Mouse (Mus musculus) neural tube, embryonic 13.5 days (tissue): ENCODE results near the gene Pdzrn3. TPM values are rescaled to one million over a fixed set of nuclear protein-coding genes. Genes with fewer than 3 reads are reported as not detected.

ENCODE experiments used
- ATAC-seq: fragments of 200-750 bp; cut with Nextera tagmentation; 2 replicates; pipeline ENCODE4 v1.8.0; 2017; ENCODE audit warnings: low read depth, mild to moderate bottlenecking, moderate TSS enrichment, moderate library complexity
- H3K27ac ChIP-seq: fragments of 300-500 bp; sonication (generic); replicated peaks from 2 replicates; pipeline ENCODE4 v1.5.1; 2015; ENCODE audit warnings: moderate library complexity, mild to moderate bottlenecking, inconsistent platforms
- H3K27me3 ChIP-seq: fragments of 300-500 bp; sonication (generic); 2 replicates; pipeline ENCODE4 v1.6.1; 2015; ENCODE audit warnings: mild to moderate bottlenecking, inconsistent platforms
- H3K36me3 ChIP-seq: fragments of 300-500 bp; sonication (generic); 2 replicates; pipeline ENCODE4 v1.6.1; 2015; ENCODE audit warnings: mild to moderate bottlenecking, inconsistent platforms
- H3K4me1 ChIP-seq: fragments of 300-500 bp; sonication (generic); replicated peaks from 2 replicates; pipeline ENCODE4 v1.6.1; 2015; ENCODE audit warnings: inconsistent platforms
- H3K4me2 ChIP-seq: fragments of 300-500 bp; sonication (generic); 2 replicates; pipeline ENCODE4 v1.6.1; 2015; ENCODE audit warnings: inconsistent platforms, mild to moderate bottlenecking, moderate library complexity
- H3K4me3 ChIP-seq: fragments of 300-500 bp; sonication (generic); 2 replicates; pipeline ENCODE4 v1.5.1; 2015; ENCODE audit warnings: mild to moderate bottlenecking, inconsistent platforms
- H3K9ac ChIP-seq: fragments of 300-500 bp; sonication (generic); 2 replicates; pipeline ENCODE4 v1.6.1; 2015; ENCODE audit warnings: moderate library complexity, mild to moderate bottlenecking, inconsistent platforms
- H3K9me3 ChIP-seq: fragments of 300-500 bp; sonication (generic); 2 replicates; pipeline ENCODE4 v1.6.1; 2016; ENCODE audit warnings: inconsistent platforms
- WGBS: fragments of 180-500 bp; shearing (Covaris S2); methylation state at CpG from one replicate; pipeline ENCODE4 v1.1.7; 2015; 5-methylcytosine and 5-hydroxymethylcytosine counted together
- polyA plus RNA-seq: library from polyadenylated mRNA; unstranded; fragments of >200 nt; fragmentation: Nextera tagmentation; extraction: Ambion mirVana; gene quantifications from 2 replicates; pipeline ENCODE4 v1.2.1, GENCODE M21; 2015

The Pdzrn3 gene
- polyA plus RNA-seq, 1 experiment from 2014 or later = 25.5 TPM

DNA sequence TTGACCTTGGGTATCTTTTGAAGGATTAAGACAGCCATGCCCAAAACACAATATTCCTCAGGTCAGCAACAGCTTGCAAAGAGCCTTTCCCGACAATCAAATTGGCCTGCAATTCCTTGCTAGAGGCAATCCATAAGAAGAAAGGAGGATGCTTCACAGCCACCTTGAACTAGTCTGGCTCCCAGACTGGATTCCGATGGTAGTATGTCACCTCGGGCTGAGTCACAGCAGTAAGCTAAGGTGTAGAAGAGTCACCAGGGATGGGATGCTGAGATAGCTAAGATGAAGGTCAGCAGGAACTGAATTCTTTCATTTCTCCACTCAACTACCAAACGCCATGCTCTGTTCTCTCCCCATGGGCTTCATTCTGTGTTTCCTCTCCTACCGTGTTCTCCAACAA lies 13.8 kb downstream of the Pdzrn3 start:
- Histone ChIP-seq H3K27ac (no peak overlapping the region), H3K9me3 (no peaks in the 10 kb centered on the region), H3K4me3 (no peak overlapping the region), H3K27me3 (no peaks in the 10 kb centered on the region), H3K9ac (no peak overlapping the region), H3K36me3 (no peaks in the 10 kb centered on the region), H3K4me2 (no peak overlapping the region), H3K4me1 (peaks cover 30% of the 10 kb centered on the region)
- WGBS = 87% methylated on average over 5 of the region's 5 CpGs
- no peak for ATAC-seq

DNA sequence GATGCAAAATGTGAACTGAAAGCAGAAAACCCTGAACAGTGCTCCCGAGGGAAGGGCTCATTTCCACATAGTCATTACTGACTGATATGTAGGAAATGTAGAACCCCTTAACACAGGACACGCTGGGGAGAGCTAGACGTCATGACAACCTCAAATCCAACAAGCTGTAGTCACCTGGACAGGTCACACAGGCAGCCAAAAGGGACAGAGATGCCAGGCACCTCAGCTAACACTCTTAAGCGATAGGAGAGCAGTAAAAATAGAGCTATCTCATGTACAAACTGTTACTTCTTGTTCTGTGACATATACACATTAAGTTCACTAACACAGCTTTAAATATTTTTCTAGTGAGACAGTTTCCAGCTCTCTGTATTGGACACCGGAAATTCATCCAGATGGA lies 15.0 kb downstream of the Pdzrn3 start:
- H3K36me3 ChIP-seq = no peaks in the 10 kb centered on the region
- no peak overlapping the region for H3K4me3 ChIP-seq
- H3K4me1 ChIP-seq = peaks cover 29% of the 10 kb centered on the region
- no peak for ATAC-seq
- no peak overlapping the region for H3K9ac ChIP-seq
- no peaks in the 10 kb centered on the region for H3K27me3 ChIP-seq
- 78% methylated on average over 5 of the region's 5 CpGs for WGBS
- no peak overlapping the region for H3K4me2 ChIP-seq
- no peak overlapping the region for H3K27ac ChIP-seq
- H3K9me3 ChIP-seq = no peaks in the 10 kb centered on the region

DNA sequence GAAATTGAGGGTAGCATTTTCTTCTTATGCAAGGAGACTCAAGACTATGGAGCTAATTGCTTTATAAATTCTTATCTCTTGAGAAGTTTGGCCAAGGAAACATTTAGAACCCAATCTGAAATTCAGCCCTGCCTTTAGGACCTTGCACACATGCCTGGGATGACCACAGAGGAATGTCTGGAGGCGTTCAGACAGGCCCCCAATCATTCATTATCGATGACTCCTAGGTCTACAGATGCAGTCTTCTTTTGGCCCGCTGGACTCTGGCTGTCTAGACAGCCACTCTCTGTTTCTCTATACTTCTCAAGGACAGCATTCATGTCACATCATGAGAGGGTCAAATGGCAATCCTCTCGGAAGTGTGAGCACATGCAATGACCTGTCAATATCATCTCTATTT lies 15.4 kb downstream of the Pdzrn3 start:
- Histone ChIP-seq H3K9ac (no peak overlapping the region), H3K27me3 (no peaks in the 10 kb centered on the region), H3K9me3 (no peaks in the 10 kb centered on the region), H3K4me2 (no peak overlapping the region), H3K4me1 (peaks cover 25% of the 10 kb centered on the region), H3K4me3 (no peak overlapping the region), H3K27ac (no peak overlapping the region), H3K36me3 (no peaks in the 10 kb centered on the region)
- 61% methylated on average over 4 of the region's 4 CpGs for WGBS
- no peak for ATAC-seq

DNA sequence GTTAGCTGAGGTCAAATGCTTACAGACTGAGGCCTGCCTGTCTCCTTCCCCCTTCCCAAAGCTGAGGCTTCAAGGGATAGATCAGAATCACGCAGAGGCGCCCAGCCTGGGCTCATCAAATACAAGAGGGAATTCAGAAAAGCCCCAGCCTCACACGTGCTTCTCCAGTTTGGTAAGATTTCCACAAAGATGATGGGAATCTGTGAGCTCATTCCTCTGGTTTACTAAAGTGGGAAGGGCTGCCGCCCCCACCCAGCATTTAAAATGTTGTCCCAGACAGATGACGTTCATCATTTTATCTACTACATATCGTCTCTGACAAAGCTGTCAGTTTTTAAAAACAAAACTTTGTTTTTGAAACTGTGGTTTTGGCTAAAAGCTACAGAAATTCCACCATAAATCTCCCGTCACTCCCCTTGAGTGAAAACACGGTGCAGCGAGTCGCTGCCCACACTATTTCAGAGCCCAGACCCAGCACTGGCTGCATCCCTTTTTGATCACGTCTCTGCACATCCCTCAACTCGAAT lies 17.4 kb downstream of the Pdzrn3 start:
- no peaks in the 10 kb centered on the region for H3K36me3 ChIP-seq
- 66% methylated on average over 12 of the region's 12 CpGs for WGBS
- peaks cover 14% of the 10 kb centered on the region; the same call in 1 of the 2 replicates for H3K4me1 ChIP-seq
- ATAC-seq = no peak
- no peak overlapping the region for H3K9ac ChIP-seq
- no peak overlapping the region for H3K27ac ChIP-seq
- no peaks in the 10 kb centered on the region for H3K9me3 ChIP-seq
- H3K4me2 ChIP-seq = no peak overlapping the region
- H3K27me3 ChIP-seq = no peaks in the 10 kb centered on the region
- no peak overlapping the region for H3K4me3 ChIP-seq

DNA sequence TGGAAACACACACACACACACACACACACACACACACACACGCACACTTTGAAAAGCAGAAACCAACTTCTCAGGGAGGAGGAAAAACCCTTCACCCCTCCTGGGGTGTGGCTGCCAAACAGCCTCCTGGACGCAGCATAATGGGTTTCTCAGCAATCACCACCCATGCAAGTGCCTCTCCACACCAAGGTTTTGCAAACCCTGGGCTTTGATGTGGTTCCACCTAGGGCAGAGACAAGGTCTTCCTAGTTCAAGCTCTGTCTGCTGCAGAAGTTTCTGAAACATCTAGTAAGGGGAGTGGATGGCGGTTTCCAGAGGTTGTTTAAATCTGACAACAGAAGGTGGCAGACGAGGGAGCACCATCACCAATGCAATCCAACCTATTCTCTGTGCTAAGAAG lies 18.1 kb downstream of the Pdzrn3 start:
- H3K4me3 ChIP-seq = no peak overlapping the region
- H3K36me3 ChIP-seq = no peaks in the 10 kb centered on the region
- no peaks in the 10 kb centered on the region for H3K9me3 ChIP-seq
- H3K4me1 ChIP-seq = peaks cover 19% of the 10 kb centered on the region
- WGBS = 66% methylated on average over 4 of the region's 4 CpGs
- H3K27ac ChIP-seq = no peak overlapping the region
- no peak overlapping the region for H3K4me2 ChIP-seq
- no peak overlapping the region for H3K9ac ChIP-seq
- no peaks in the 10 kb centered on the region for H3K27me3 ChIP-seq
- ATAC-seq = no peak

DNA sequence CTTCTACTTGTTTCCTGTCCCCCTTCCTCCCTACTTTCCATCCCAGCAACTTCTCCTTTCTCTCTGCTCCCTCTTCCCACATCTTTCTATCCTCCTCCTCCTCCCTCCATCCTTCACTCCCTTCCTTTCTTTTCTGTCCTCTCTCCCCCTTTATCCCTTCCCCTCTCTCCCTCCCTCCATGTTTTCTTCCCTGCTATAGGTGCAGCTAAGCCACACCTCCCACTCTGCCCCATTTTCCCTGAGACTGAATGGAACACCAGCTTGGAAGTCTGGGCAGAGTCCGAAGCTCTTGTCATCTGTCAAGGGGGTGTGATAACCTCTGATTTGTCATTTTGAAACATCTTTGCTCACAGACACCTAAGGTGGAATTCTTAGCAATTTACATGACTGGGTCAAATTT lies 22.8 kb downstream of the Pdzrn3 start:
- no peak overlapping the region for H3K9ac ChIP-seq
- no peaks in the 10 kb centered on the region for H3K36me3 ChIP-seq
- no peak overlapping the region for H3K27ac ChIP-seq
- ATAC-seq = no peak
- H3K27me3 ChIP-seq = no peaks in the 10 kb centered on the region
- H3K4me3 ChIP-seq = no peak overlapping the region
- peaks cover 52% of the 10 kb centered on the region for H3K4me1 ChIP-seq
- no peak overlapping the region for H3K4me2 ChIP-seq
- H3K9me3 ChIP-seq = no peaks in the 10 kb centered on the region
- 37% methylated on average over 1 of the region's 1 CpGs for WGBS

DNA sequence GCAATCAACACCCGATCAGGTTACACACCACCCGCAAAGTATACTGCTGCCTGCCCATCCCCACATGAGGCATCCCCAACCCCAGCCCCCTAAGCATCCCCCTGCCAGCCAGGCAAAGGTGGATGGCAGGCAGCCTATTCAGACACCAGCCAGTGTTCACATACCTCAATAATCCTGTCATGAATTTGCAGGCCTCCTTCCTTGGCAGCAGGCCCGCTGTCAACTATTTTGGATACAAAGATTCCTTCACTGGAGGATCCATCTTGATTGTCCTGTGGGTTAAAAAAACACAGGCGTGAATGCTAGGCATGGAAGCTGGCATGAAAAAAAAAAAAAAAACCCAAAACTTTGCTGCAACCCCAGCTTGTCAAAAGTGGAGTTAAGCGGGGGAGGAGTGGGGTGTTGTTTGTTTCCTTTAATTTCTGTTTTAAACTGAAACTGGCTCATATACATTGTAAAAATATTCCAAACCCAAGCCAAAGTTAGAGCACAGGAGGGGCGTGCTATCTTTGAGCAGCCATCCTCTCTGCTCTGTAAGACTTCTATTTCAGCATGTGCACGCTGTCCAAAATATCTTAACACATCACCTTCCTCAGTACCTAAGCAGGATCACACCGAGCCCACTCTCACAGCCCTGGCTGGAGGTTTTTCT lies 23.3 kb downstream of the Pdzrn3 start:
- H3K4me1 ChIP-seq = peaks cover 52% of the 10 kb centered on the region
- no peak overlapping the region for H3K4me2 ChIP-seq
- 51% methylated on average over 8 of the region's 8 CpGs for WGBS
- H3K27ac ChIP-seq = no peak overlapping the region
- no peak for ATAC-seq
- no peaks in the 10 kb centered on the region for H3K36me3 ChIP-seq
- no peaks in the 10 kb centered on the region for H3K27me3 ChIP-seq
- H3K4me3 ChIP-seq = no peak overlapping the region
- no peaks in the 10 kb centered on the region for H3K9me3 ChIP-seq
- H3K9ac ChIP-seq = no peak overlapping the region

DNA sequence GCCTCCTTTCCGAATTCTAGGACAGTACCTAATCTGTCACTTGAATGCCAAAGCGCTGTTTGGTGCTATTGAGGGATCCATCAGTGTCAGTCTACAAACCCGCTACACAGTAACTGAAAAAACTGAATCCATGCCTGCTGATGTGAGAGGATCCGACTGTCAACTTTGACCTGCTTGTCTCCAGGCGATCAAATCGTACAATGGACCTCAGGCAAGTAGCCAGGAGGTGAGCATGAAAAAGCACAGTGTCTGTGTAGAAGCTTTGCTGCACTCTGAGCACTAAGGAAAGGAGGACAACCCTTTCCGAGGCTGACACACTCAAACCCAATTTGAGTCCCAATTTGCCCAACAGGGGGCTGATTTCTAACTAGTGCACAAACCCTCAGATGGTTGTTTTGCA lies 24.0 kb downstream of the Pdzrn3 start:
- no peak overlapping the region for H3K9ac ChIP-seq
- WGBS = 47% methylated on average over 7 of the region's 7 CpGs
- H3K4me2 ChIP-seq = no peak overlapping the region
- no peaks in the 10 kb centered on the region for H3K36me3 ChIP-seq
- ATAC-seq = no peak; the same call in 1 of the 2 replicates
- no peak overlapping the region for H3K27ac ChIP-seq
- no peak overlapping the region for H3K4me3 ChIP-seq
- no peaks in the 10 kb centered on the region for H3K9me3 ChIP-seq
- H3K4me1 ChIP-seq = peaks cover 52% of the 10 kb centered on the region
- no peaks in the 10 kb centered on the region for H3K27me3 ChIP-seq

DNA sequence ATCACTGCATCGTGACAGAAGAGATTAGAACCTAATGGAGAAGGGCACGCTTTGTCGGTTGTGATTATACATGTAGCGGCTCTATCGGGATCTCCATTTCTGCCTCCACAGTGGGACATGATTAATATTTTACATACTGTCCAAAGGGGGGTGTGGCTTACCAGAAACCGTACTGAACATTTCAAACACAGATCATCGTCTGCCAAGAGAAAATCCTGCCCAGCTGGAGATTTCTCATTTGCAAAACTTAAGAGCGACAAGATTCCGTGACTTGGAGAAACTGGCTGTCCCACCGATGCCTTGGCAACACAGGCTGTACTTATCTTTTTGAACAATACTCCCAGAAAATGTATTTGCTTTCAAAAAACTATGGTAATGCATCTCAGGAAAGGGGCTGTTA lies 25.1 kb downstream of the Pdzrn3 start:
- H3K27me3 ChIP-seq = no peaks in the 10 kb centered on the region
- no peak for ATAC-seq
- H3K9me3 ChIP-seq = no peaks in the 10 kb centered on the region
- WGBS = 57% methylated on average over 10 of the region's 10 CpGs
- H3K9ac ChIP-seq = no peak overlapping the region
- H3K4me2 ChIP-seq = no peak overlapping the region
- H3K4me1 ChIP-seq = peaks cover 52% of the 10 kb centered on the region
- no peak overlapping the region for H3K4me3 ChIP-seq
- no peak overlapping the region for H3K27ac ChIP-seq
- no peaks in the 10 kb centered on the region for H3K36me3 ChIP-seq

DNA sequence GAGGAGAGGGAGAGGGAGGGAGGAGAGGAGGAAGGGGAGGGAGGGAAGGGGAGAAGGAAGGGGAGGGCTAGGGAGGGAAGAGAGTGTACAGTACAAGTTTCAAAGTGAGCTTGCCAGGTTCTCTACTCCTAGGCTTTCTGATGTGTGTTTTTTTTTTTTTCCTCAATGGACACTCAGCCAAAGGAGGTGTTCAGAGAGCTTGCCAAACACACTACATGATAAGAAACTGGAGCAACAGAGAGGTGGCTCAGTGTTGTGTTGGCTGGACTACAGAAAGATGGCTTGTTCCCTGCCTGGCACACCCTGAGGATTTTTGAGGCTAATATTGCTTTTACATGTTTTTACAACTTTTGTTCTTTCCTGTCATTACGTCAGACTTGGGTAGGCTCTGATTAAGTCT lies 26.6 kb downstream of the Pdzrn3 start:
- H3K27me3 ChIP-seq = no peaks in the 10 kb centered on the region
- H3K4me2 ChIP-seq = no peak overlapping the region
- no peak overlapping the region for H3K27ac ChIP-seq
- H3K36me3 ChIP-seq = no peaks in the 10 kb centered on the region
- no peaks in the 10 kb centered on the region for H3K9me3 ChIP-seq
- no peak overlapping the region for H3K4me3 ChIP-seq
- WGBS = 79% methylated on average over 1 of the region's 1 CpGs
- no peak for ATAC-seq
- peaks cover 46% of the 10 kb centered on the region for H3K4me1 ChIP-seq
- H3K9ac ChIP-seq = no peak overlapping the region

DNA sequence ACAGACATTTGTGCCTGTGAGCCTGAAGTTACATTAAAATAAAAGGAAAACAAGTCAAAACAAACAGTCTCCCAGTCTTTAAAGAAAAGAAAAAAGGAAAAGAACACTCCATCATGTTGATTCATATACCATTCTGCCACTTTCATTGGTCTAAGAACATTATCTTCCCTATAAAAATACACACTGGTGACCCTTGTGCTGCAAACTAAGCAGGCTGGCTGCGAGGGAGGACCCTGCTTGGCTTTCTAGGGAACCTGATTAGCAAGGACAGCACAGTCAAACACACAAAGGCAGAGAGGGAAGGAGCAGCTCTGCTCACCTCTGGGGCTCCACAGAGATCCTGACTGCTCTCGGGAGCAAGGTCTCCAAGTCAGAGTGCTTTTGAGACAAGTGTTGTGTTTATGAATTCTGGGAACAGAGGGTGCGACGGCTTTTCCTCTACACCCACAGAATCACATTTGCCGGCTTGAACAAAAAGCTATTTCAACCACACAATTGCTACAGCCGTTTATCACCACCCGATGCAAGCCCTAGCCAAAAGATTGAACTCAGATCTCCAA lies 27.2 kb downstream of the Pdzrn3 start:
- no peak overlapping the region for H3K27ac ChIP-seq
- no peaks in the 10 kb centered on the region for H3K9me3 ChIP-seq
- H3K4me3 ChIP-seq = no peak overlapping the region
- WGBS = 22% methylated on average over 7 of the region's 7 CpGs
- peaks cover 45% of the 10 kb centered on the region for H3K4me1 ChIP-seq
- no peaks in the 10 kb centered on the region for H3K36me3 ChIP-seq
- H3K27me3 ChIP-seq = no peaks in the 10 kb centered on the region
- no peak for ATAC-seq
- no peak overlapping the region for H3K4me2 ChIP-seq
- peak overlapping the region; percentile 2; the same call in 1 of the 2 replicates for H3K9ac ChIP-seq

DNA sequence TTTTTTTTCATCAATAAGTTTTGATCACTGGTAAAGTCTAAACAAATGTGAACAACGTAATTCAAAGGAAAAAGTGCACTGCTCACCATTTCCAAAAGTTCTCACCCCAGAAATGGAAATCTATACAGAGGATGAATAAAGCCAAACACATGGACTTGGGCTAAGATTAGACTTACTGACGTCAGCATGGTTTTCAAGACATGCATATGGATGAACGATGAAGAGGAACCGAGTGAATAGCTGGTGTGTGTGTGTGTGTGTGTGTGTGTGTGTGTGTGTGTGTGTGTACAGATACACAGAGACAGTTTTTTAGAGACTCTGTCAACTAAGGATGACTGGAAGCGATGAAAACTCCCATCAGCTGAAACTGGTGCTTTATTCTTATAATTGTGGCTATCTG lies 29.2 kb downstream of the Pdzrn3 start:
- no peak overlapping the region for H3K4me2 ChIP-seq
- H3K4me3 ChIP-seq = no peak overlapping the region
- peaks cover 29% of the 10 kb centered on the region for H3K4me1 ChIP-seq
- H3K27me3 ChIP-seq = no peaks in the 10 kb centered on the region
- no peak overlapping the region for H3K27ac ChIP-seq
- H3K36me3 ChIP-seq = no peaks in the 10 kb centered on the region
- no peak for ATAC-seq
- no peaks in the 10 kb centered on the region for H3K9me3 ChIP-seq
- H3K9ac ChIP-seq = no peak overlapping the region
- WGBS = 76% methylated on average over 5 of the region's 5 CpGs

DNA sequence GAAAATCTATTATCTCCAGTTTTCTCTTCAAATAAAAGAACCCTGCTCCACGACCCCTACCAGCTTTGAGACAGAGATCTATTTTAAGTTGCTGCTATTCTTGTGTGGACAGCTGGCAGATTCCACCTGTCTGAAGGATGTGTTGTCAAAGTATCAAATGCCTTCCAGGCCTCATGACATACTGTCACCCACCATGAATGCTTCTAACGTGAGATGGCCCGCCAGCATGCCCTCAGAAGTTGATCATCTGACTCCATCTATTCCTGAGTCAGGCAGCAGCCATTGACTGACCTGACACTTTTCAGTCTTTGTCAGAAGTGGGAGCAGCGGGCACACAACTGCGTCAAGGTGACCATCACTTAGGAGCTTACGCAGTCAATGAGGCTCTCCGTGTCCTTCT lies 37.6 kb downstream of the Pdzrn3 start:
- no peaks in the 10 kb centered on the region for H3K27me3 ChIP-seq
- H3K27ac ChIP-seq = no peak overlapping the region
- no peaks in the 10 kb centered on the region for H3K4me1 ChIP-seq
- no peak overlapping the region for H3K4me3 ChIP-seq
- no peak for ATAC-seq
- no peak overlapping the region for H3K4me2 ChIP-seq
- WGBS = 92% methylated on average over 7 of the region's 7 CpGs
- H3K9me3 ChIP-seq = no peaks in the 10 kb centered on the region
- H3K9ac ChIP-seq = no peak overlapping the region
- no peaks in the 10 kb centered on the region for H3K36me3 ChIP-seq
